Mouse (Mus musculus) limb, embryonic 14.5 days (tissue): ENCODE data around the gene Yju2. TPM values are rescaled to one million over a fixed set of nuclear protein-coding genes. Genes with fewer than 3 reads are reported as not detected.
"Not testable (repeated sequence)": the region's sequence is repeated elsewhere in the genome, so short reads cannot be mapped to it uniquely, and the experiment has no call there.

Experiments
- ATAC-seq: fragments of 200-750 bp; cut with Nextera tagmentation; 2 replicates; pipeline ENCODE4 v1.8.0; 2017; ENCODE audit warnings: low read depth, moderate number of reproducible peaks, moderate TSS enrichment; ENCODE audit not compliant: low FRiP score
- DNase-seq: peaks from one replicate; pipeline ENCODE4 v3.0.0-alpha.2; 2015; ENCODE audit warnings: low spot score
- H3K27ac ChIP-seq: fragments of 300-500 bp; sonication (generic); replicated peaks from 2 replicates; pipeline ENCODE4 v1.5.1; 2014; ENCODE audit warnings: low read depth, mild to moderate bottlenecking, low read length, moderate library complexity, mixed read lengths
- H3K27me3 ChIP-seq: fragments of 300-500 bp; sonication (generic); 2 replicates; pipeline ENCODE4 v1.6.1; 2014; ENCODE audit warnings: low read length, mixed read lengths; ENCODE audit not compliant: control insufficient read depth, insufficient read depth
- H3K36me3 ChIP-seq: fragments of 300-500 bp; sonication (generic); 2 replicates; pipeline ENCODE4 v1.6.1; 2014; ENCODE audit warnings: mild to moderate bottlenecking, low read length, moderate library complexity, mixed read lengths; ENCODE audit not compliant: control insufficient read depth, insufficient read depth
- H3K4me1 ChIP-seq: fragments of 300-500 bp; sonication (generic); 2 replicates; pipeline ENCODE4 v1.6.1; 2014; ENCODE audit warnings: antibody characterized with exemption, low read length, mixed read lengths; ENCODE audit not compliant: control insufficient read depth, insufficient read depth
- H3K4me2 ChIP-seq: fragments of 300-500 bp; sonication (generic); replicated peaks from 2 replicates; pipeline ENCODE4 v1.6.1; 2014; ENCODE audit warnings: low read depth, mild to moderate bottlenecking, low read length, moderate library complexity; ENCODE audit not compliant: severe bottlenecking
- H3K4me3 ChIP-seq: fragments of 300-500 bp; sonication (generic); replicated peaks from 2 replicates; pipeline ENCODE4 v1.5.1; 2014; ENCODE audit warnings: low read length
- H3K9ac ChIP-seq: fragments of 300-500 bp; sonication (generic); 2 replicates; pipeline ENCODE4 v1.6.1; 2014; ENCODE audit warnings: mild to moderate bottlenecking, low read depth, low read length, moderate library complexity; ENCODE audit not compliant: severe bottlenecking
- H3K9me3 ChIP-seq: fragments of 300-500 bp; sonication (generic); 2 replicates; pipeline ENCODE4 v1.6.1; 2016; ENCODE audit warnings: low read length; ENCODE audit not compliant: control insufficient read depth
- POLR2A ChIP-seq: fragments of 200-500 bp; IDR thresholded peaks from 2 replicates; pipeline ENCODE4 v1.8.0; 2012; ENCODE audit warnings: inconsistent platforms, mild to moderate bottlenecking, moderate library complexity, borderline replicate concordance; ENCODE audit not compliant: insufficient read depth, insufficient read length; ENCODE audit errors: extremely low read depth
- WGBS: fragments of 180-500 bp; shearing (Covaris S2); extraction: QIAGEN DNeasy Blood & Tissue Kit; methylation state at CpG from one replicate; pipeline ENCODE4 v1.1.7; 2014; 5-methylcytosine and 5-hydroxymethylcytosine counted together
- polyA plus RNA-seq, 2 experiments: library from polyadenylated mRNA; depleted of rRNA in 1 of 2; stranded (reverse) in 1 of 2; unstranded in 1 of 2; fragments of >200 nt; fragmentation: Nextera tagmentation in 1 of 2; extraction: Ambion mirVana in 1 of 2; gene quantifications; 2 replicates each; pipeline versions ENCODE4 v1.2.1 to v1.2.3; 2012 to 2014

Yju2 gene
- polyA plus RNA-seq (2012; rRNA removed) (9.3 and 13.3 TPM in 2 replicates), polyA plus RNA-seq (2014; fragmentation: Nextera tagmentation; extraction: Ambion mirVana) (16.7 and 19.2 TPM in 2 replicates)

DNA sequence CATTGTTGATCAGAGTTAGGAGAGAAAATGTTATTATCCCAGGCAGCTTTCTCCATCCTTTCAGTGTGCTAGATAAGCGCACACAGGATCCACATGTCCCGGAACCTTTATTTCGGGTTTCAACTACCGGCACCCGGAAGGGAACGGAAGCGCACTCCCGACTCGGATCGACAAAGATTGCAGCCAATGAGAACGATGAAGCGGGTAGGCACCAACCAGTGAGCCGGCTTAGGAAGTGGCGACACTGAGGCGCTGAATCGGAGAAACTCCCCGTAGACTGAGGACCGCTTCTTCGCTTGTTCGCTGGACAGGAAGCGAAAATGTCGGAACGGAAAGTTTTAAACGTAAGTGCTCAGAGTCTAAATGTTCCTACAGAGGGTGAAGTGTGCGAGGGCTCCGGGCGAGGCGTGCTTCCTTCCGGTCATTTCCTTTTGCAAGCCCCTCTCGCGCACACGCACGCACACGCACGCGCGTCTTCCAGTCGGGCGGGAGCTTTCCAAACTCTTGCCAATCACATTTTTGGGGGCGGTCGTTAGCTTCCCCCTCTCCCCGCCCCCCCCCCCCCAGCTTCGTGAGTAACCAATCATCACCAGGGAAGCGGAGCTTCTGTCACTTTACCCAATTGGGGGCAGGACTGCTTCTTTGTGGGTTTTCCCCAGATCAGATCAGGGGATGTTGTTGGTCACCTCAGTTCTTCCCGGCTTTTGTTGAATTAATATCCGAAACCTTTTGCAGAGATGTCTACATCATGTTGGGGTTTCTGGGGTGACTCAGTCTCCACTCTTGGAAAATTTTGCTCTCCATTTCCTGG, at the start of gene Yju2:
Yju2 (plus strand) TSS at position 182 of the 811 bp plus-strand sequence.
- ATAC-seq: peak; percentile 95
- Histone ChIP-seq H3K4me1 (peaks cover 3% of the 10 kb centered on the region; the same call in 1 of the 2 replicates), H3K9me3 (no peaks in the 10 kb centered on the region), H3K27me3 (peaks cover 3% of the 10 kb centered on the region; the same call in 1 of the 2 replicates), H3K36me3 (peaks cover 13% of the 10 kb centered on the region), H3K9ac (peak within 1 kb of the TSS; percentile 57), H3K4me3 (peak within 1 kb of the TSS; percentile 56), H3K27ac (peak within 1 kb of the TSS; percentile 93), H3K4me2 (peak within 1 kb of the TSS; percentile 77)
- DNase-seq: peak; percentile 97
- WGBS: under 1% methylated on average over 45 of the region's 46 CpGs
- peak; percentile 53; the same call in 1 of the 2 replicates for TF ChIP-seq POLR2A

DNA sequence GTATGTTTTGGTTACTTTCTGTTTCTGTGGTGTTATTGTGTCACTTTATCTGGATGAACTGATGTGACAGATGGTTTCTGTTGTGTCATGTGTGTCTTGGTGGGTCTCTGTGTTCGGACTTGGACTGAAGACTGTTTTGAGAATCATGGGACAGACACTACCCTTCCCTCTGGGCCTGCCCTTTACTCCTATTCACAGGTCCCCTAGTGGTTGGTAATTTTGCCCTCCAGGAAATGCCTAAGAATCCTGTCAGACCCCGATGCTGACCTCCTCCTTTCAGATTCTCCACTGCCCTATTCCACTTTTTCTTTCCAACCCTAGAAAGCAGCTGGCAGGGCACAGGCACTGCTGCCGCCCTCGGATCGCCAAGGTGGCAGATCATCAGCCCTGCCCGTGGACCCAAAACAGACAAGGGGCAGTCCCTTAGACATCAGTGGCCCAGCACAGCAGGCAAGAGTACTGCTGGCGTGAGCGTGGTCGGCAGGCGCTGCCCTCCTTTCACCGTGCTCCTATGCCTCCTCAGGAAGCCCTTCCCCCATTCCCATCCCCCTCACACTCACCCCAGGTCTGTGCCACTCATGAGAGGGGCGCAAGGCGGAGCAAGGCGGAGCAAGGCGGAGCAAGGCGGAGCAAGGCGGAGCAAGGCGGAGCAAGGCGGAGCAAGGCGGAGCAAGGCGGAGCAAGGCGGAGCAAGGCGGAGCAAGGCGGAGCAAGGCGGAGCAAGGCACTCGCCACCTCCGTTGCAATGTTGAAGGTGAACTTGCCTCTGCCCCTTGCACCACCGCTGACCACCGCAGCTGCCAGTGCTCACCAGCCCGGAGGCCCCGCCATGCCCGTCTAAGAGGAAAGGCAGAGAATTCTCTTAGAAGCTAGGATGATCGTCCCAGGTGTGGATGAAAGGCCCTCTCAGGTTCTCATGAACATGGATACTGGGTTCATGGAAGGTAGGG, 27.1 kb upstream of the Yju2 start:
- TF ChIP-seq POLR2A: no peak; the same call in 1 of the 2 replicates
- Histone ChIP-seq H3K4me2 (peak overlapping the region; percentile 73), H3K9me3 (no peaks in the 10 kb centered on the region), H3K4me1 (no peaks in the 10 kb centered on the region), H3K9ac (peak overlapping the region; percentile 73), H3K36me3 (no peaks in the 10 kb centered on the region), H3K27me3 (no peaks in the 10 kb centered on the region), H3K4me3 (peak overlapping the region; percentile 48), H3K27ac (peak overlapping the region; percentile 45; the same call in 1 of the 2 replicates)
- ATAC-seq (peak; percentile 93), DNase-seq (peak; percentile 59)
- WGBS: under 1% methylated on average over 31 of the region's 33 CpGs

DNA sequence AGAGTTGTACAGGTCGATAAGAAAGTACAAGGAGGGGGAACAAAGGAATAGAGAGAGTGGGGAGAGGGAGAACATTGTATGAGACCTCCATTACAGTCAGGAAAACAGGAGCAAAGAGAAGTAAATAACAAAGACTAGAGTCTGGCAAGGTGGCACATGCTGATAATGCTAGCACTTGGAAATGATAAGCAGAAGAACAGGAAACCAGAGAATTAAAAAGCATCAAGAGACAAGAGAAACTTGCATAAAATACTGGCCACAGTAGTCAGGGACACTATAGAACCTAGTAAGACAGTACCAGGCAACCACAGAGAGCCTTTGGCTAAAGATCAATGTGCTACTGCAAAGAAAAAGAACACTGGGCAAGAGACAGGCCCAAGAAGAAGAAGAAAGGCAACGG, 26.3 kb upstream of the Yju2 start:
- no peak for DNase-seq
- Histone ChIP-seq H3K27me3 (no peaks in the 10 kb centered on the region), H3K4me2 (peak overlapping the region; percentile 73), H3K36me3 (no peaks in the 10 kb centered on the region), H3K4me3 (peak overlapping the region; percentile 48), H3K27ac (no peak overlapping the region), H3K4me1 (no peaks in the 10 kb centered on the region), H3K9ac (0 out of 2 replicates have a peak overlapping the region, but pooled peaks have one; percentile 73), H3K9me3 (no peaks in the 10 kb centered on the region)
- TF ChIP-seq POLR2A: no peak
- ATAC-seq: no peak
- 67% methylated on average over 2 of the region's 2 CpGs for WGBS

DNA sequence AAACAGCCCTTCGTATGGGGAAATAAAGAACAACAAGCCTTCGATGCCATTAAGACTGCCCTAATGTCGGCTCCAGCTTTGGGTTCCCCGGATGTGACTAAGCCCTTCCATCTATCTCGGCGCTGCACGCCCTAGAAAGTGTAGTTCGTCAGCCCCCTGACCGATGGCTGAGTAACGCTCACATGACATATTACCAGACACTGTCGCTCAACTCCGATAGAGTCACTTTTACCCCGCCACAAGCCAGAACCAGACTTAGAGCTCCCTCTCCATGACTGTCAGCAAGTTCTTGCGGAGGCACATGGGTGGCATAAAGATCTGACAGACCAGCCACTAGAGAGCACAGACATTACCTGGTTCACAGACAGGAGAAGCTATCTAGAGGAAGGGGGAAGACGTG, 25.7 kb upstream of the Yju2 start:
- no peak overlapping the region for H3K9ac ChIP-seq
- ATAC-seq: no peak
- no peaks in the 10 kb centered on the region for H3K27me3 ChIP-seq
- no peak for TF ChIP-seq POLR2A
- H3K36me3 ChIP-seq: no peaks in the 10 kb centered on the region; the same call in 1 of the 2 replicates
- H3K4me2 ChIP-seq: no peak overlapping the region
- 96% methylated on average over 15 of the region's 15 CpGs for WGBS
- H3K4me3 ChIP-seq: no peak overlapping the region
- H3K27ac ChIP-seq: no peak overlapping the region
- H3K9me3 ChIP-seq: peaks cover 4% of the 10 kb centered on the region; the same call in 1 of the 2 replicates
- no peaks in the 10 kb centered on the region for H3K4me1 ChIP-seq
- DNase-seq: no peak

DNA sequence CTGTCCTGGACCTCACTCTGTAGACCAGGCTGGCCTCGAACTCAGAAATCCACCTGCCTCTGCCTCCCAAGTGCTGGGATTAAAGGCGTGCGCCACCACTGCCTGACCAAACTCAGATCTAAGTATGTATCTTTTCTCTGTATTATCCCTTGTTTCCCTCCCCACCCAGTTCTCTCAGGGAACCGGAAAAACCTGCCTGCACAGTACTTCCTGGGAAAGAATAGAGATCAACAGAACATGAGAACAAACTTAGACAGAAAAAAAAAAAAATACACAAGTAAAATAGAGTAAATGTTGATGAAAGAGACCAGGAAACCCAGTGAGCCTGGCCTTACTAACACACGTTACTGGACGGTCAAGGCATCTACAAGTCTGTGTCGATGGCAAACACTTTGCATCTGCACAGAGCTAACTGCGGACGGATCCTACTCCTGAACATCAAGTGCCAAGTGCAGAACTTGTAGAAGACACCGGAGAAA, 14.5 kb upstream of the Yju2 start:
- ATAC-seq, H3K27me3 ChIP-seq, H3K4me1 ChIP-seq, DNase-seq, H3K36me3 ChIP-seq, H3K9me3 ChIP-seq: not testable (repeated sequence)
- H3K4me3 ChIP-seq: peak overlapping the region; percentile 44
- WGBS: 33% methylated on average over 10 of the region's 10 CpGs
- H3K27ac ChIP-seq: peak overlapping the region; percentile 72
- H3K4me2 ChIP-seq: peak overlapping the region; percentile 86
- H3K9ac ChIP-seq: peak overlapping the region; percentile 40

DNA sequence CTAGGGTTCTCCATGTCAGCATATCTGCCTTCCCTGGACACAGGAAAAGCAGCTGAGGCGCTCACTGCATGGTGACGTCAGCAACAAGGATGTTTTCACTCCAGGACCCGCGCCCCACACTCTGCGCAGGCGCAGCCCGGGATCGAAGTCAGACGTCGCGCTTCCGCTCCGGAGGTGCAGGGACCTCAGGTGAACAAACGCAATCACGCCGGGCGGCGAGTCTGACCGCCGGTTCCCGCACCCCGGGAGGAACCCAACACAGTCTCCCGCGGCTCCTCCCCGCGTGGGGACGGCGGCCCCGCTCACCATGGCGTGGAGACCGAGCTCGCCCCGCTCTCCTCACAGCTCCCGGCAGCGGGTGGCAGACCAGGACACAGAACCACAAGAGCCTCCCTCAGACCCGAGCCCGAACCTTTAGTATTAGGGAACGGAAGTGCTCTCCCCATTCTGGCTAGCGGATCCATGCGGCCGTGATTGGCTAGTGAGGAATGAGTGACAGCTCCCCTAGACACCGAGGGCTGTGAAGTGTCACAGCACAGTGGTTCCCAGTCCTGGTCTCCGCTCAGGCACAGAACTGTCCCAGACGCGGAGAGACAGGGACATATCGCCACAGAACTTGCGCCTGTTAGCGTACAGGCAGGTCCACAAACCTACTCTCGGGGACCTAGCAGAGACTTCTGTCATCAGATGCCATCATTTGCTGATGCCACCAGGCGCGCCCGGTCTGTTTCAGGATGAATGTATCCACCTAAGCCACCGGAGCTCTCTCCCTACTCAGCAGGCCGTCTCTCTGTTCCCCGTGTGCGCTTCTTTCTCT, 13.8 kb upstream of the Yju2 start:
- H3K27me3 ChIP-seq, H3K4me1 ChIP-seq, H3K36me3 ChIP-seq, H3K9me3 ChIP-seq: not testable (repeated sequence)
- DNase-seq (peak; percentile 74), ATAC-seq (peak; percentile 96)
- Histone ChIP-seq H3K27ac (peak overlapping the region; percentile 72), H3K4me2 (peak overlapping the region; percentile 86), H3K4me3 (peak overlapping the region; percentile 44), H3K9ac (peak overlapping the region; percentile 57)
- under 1% methylated on average over 47 of the region's 56 CpGs for WGBS
